Mouse (Mus musculus): ENCODE measurements around the gene Rasgef1c.

Gene Rasgef1c

GRCm38 (mm10) chr11:49926183-49926582 lies 24.5 kb downstream of the Rasgef1c start:
- peak; percentile 40 for DNase-seq (ENCODE audit: low read depth)

GRCm38 (mm10) chr11:49927169-49927568 lies 25.5 kb downstream of the Rasgef1c start:
- DNase-seq (ENCODE audit: low read depth), result peak; percentile 71

GRCm38 (mm10) chr11:49927670-49928069 lies 26.0 kb downstream of the Rasgef1c start:
- DNase-seq (ENCODE audit: low read depth), result no peak

GRCm38 (mm10) chr11:49931037-49931625 lies 29.5 kb downstream of the Rasgef1c start:
- DNase-seq (ENCODE audit: low read depth), result no peak

- peak; percentile 43 for DNase-seq (ENCODE audit: low read depth)
Measured at GRCm38 (mm10) chr11:49931853-49932252, 30.2 kb downstream of the Rasgef1c start.

- peak; percentile 64 for DNase-seq (ENCODE audit: low read depth)
Measured at GRCm38 (mm10) chr11:49933811-49934210, 32.2 kb downstream of the Rasgef1c start.

- DNase-seq (ENCODE audit: low read depth), result peak; percentile 83
Measured at GRCm38 (mm10) chr11:49934322-49934721, 32.7 kb downstream of the Rasgef1c start.

- DNase-seq (ENCODE audit: low read depth), result peak; percentile 32
Measured at GRCm38 (mm10) chr11:49936458-49936857, 34.8 kb downstream of the Rasgef1c start.

GRCm38 (mm10) chr11:49937779-49938178 lies 36.1 kb downstream of the Rasgef1c start:
- no peak for DNase-seq (ENCODE audit: low read depth)

- no peak for DNase-seq (ENCODE audit: low read depth)
Measured at GRCm38 (mm10) chr11:49938258-49939164, 36.9 kb downstream of the Rasgef1c start.

- no peak for DNase-seq (ENCODE audit: low read depth)
Measured at GRCm38 (mm10) chr11:49942841-49943240, 41.2 kb downstream of the Rasgef1c start.

- DNase-seq (ENCODE audit: low read depth), result no peak
Measured at GRCm38 (mm10) chr11:49943901-49944300, 42.3 kb downstream of the Rasgef1c start.

- DNase-seq (ENCODE audit: low read depth), result no peak
Measured at GRCm38 (mm10) chr11:49945726-49946125, 44.1 kb downstream of the Rasgef1c start.

- no peak for DNase-seq (ENCODE audit: low read depth)
Measured at GRCm38 (mm10) chr11:49949839-49950238, 48.2 kb downstream of the Rasgef1c start.

- no peak for DNase-seq (ENCODE audit: low read depth)
Measured at GRCm38 (mm10) chr11:49953616-49954015, 52.0 kb downstream of the Rasgef1c start.

- peak; percentile 90 for DNase-seq (ENCODE audit: low read depth)
Measured at GRCm38 (mm10) chr11:49955577-49956261, 54.1 kb downstream of the Rasgef1c start.

GRCm38 (mm10) chr11:49958017-49958416 lies 56.4 kb downstream of the Rasgef1c start:
- DNase-seq (ENCODE audit: low read depth), result no peak

- peak; percentile 81 for DNase-seq (ENCODE audit: low read depth)
Measured at GRCm38 (mm10) chr11:49961098-49961740, 59.6 kb downstream of the Rasgef1c start.

GRCm38 (mm10) chr11:49965320-49965719 lies 63.7 kb downstream of the Rasgef1c start:
- no peak for DNase-seq (ENCODE audit: low read depth)

GRCm38 (mm10) chr11:49969692-49970091 lies 68.1 kb downstream of the Rasgef1c start:
- no peak for DNase-seq (ENCODE audit: low read depth)

- DNase-seq (ENCODE audit: low read depth), result no peak
Measured at GRCm38 (mm10) chr11:49973657-49974340, 72.2 kb downstream of the Rasgef1c start.

- no peak for DNase-seq (ENCODE audit: low read depth)
Measured at GRCm38 (mm10) chr11:49974675-49975074, 73.0 kb downstream of the Rasgef1c start.
